Mouse (Mus musculus) lung, postnatal 4 days (tissue): ENCODE results near the gene Atp13a3.
"Not testable (repeated sequence)": the region's sequence is repeated elsewhere in the genome, so short reads cannot be mapped to it uniquely, and the experiment has no call there.

Source experiments
- DNase-seq, 2 experiments: peaks; one replicate each; pipeline ENCODE4 v3.0.0; 2021

Gene Atp13a3

GRCm38 (mm10) chr16:30410914-30411313 is 5.1 kb upstream of the Atp13a3 start:
- DNase-seq: no peak

- no peak for DNase-seq
Measured at GRCm38 (mm10) chr16:30407513-30407912, 1.7 kb upstream of the Atp13a3 start.

- no peak for DNase-seq
Measured at GRCm38 (mm10) chr16:30403528-30403927, 2.2 kb downstream of the Atp13a3 start.

- peak; percentile 23 to 35 for DNase-seq
Measured at GRCm38 (mm10) chr16:30397127-30398057, 8.4 kb downstream of the Atp13a3 start.

GRCm38 (mm10) chr16:30395136-30395535 is 10.6 kb downstream of the Atp13a3 start:
- peak; percentile 14 to 24 for DNase-seq

GRCm38 (mm10) chr16:30390650-30391340 is 15.0 kb downstream of the Atp13a3 start:
- DNase-seq: no peak

- DNase-seq: peak; percentile 46 to 67
Measured at GRCm38 (mm10) chr16:30389831-30390649, 15.7 kb downstream of the Atp13a3 start.

GRCm38 (mm10) chr16:30389210-30389684 is 16.5 kb downstream of the Atp13a3 start:
- peak; percentile 50 to 60 for DNase-seq

GRCm38 (mm10) chr16:30388522-30389209 is 17.1 kb downstream of the Atp13a3 start:
- DNase-seq: peak; percentile 94

- peak; percentile 52 to 55 for DNase-seq
Measured at GRCm38 (mm10) chr16:30387871-30388460, 17.8 kb downstream of the Atp13a3 start.

- DNase-seq: no peak
Measured at GRCm38 (mm10) chr16:30386911-30387439, 18.8 kb downstream of the Atp13a3 start.

GRCm38 (mm10) chr16:30385531-30385930 is 20.2 kb downstream of the Atp13a3 start:
- no peak for DNase-seq

- DNase-seq: no peak
Measured at GRCm38 (mm10) chr16:30376237-30376636, 29.5 kb downstream of the Atp13a3 start.

- no peak for DNase-seq
Measured at GRCm38 (mm10) chr16:30374927-30375326, 30.8 kb downstream of the Atp13a3 start.

GRCm38 (mm10) chr16:30374266-30374665 is 31.5 kb downstream of the Atp13a3 start:
- DNase-seq: peak in 1 of 2 experiments; percentile 59

GRCm38 (mm10) chr16:30373286-30373685 is 32.5 kb downstream of the Atp13a3 start:
- not testable (repeated sequence) for DNase-seq

GRCm38 (mm10) chr16:30367395-30367794 is 38.4 kb downstream of the Atp13a3 start:
- no peak for DNase-seq

- no peak for DNase-seq
Measured at GRCm38 (mm10) chr16:30364604-30365003, 41.2 kb downstream of the Atp13a3 start.

GRCm38 (mm10) chr16:30362528-30362927 is 43.2 kb downstream of the Atp13a3 start:
- no peak for DNase-seq

- DNase-seq: not testable (repeated sequence)
Measured at GRCm38 (mm10) chr16:30353489-30353888, 52.3 kb downstream of the Atp13a3 start.

- no peak for DNase-seq
Measured at GRCm38 (mm10) chr16:30314236-30314635, 91.5 kb downstream of the Atp13a3 start.
